Mouse (Mus musculus) cerebellum, adult 2 months (tissue): ENCODE results near the gene Dhx16. TPM values are rescaled to one million over a fixed set of nuclear protein-coding genes. Genes with fewer than 3 reads are reported as not detected.

Experiments
- DNase-seq, 2 experiments: peaks; one replicate each; pipeline ENCODE4 v3.0.0; 2021
- H3K27ac ChIP-seq: fragments of 200-500 bp; 2 replicates; pipeline ENCODE4 v1.5.1; 2012; ENCODE audit warnings: low read length, control low read depth, inconsistent platforms; ENCODE audit not compliant: insufficient read depth
- H3K27me3 ChIP-seq: fragments of 200-500 bp; 2 replicates; pipeline ENCODE4 v1.6.1; 2012; ENCODE audit warnings: inconsistent platforms, mild to moderate bottlenecking, low read length, moderate library complexity; ENCODE audit not compliant: control insufficient read depth, insufficient read depth
- H3K4me1 ChIP-seq: fragments of 200-500 bp; 2 replicates; pipeline ENCODE4 v1.6.1; 2011; ENCODE audit warnings: low read length; ENCODE audit not compliant: control insufficient read depth, insufficient read depth
- H3K4me3 ChIP-seq: fragments of 200-500 bp; replicated peaks from 2 replicates; pipeline ENCODE3; 2011; ENCODE audit warnings: mild to moderate bottlenecking, low read depth, low read length, control low read depth; ENCODE audit not compliant: insufficient read depth
- CTCF ChIP-seq: fragments of 200-500 bp; IDR thresholded peaks from 2 replicates; pipeline ENCODE4 v1.5.1; 2011; ENCODE audit warnings: low read depth, mild to moderate bottlenecking, control low read depth, low read length, moderate library complexity, borderline replicate concordance; ENCODE audit not compliant: insufficient read depth
- POLR2A ChIP-seq: fragments of 200-500 bp; IDR thresholded peaks from 2 replicates; pipeline ENCODE4 v1.6.1; 2011; ENCODE audit warnings: low read length, control low read depth, borderline replicate concordance; ENCODE audit not compliant: insufficient read depth
- WGBS: fragments of 180-500 bp; shearing (Covaris S2); methylation state at CpG from one replicate; pipeline ENCODE4 v1.1.7; 2018; 5-methylcytosine and 5-hydroxymethylcytosine counted together
- polyA plus RNA-seq: library from polyadenylated mRNA; depleted of rRNA; stranded (reverse); fragments of >200 nt; gene quantifications from 2 replicates; pipeline ENCODE4 v1.2.3, GENCODE M21; 2012

Gene Dhx16
- polyA plus RNA-seq, 1 experiment = 52.2 TPM

- Histone ChIP-seq H3K27me3 (no peaks in the 10 kb centered on the region), H3K4me1 (no peaks in the 10 kb centered on the region), H3K27ac (no peak overlapping the region), H3K4me3 (no peak overlapping the region)
- TF ChIP-seq POLR2A (no peak), CTCF (no peak)
- WGBS = 65% methylated on average over 2 of the region's 2 CpGs
- no peak for DNase-seq
Observed at GRCm38 (mm10) chr17:35907609-35908008, 28.0 kb downstream of the Dhx16 start.

GRCm38 (mm10) chr17:35909186-35909918 is 29.7 kb downstream of the Dhx16 start:
- TF ChIP-seq CTCF (no peak), POLR2A (no peak)

GRCm38 (mm10) chr17:35909919-35910369 is 30.3 kb downstream of the Dhx16 start, which contains the start of gene Atat1:
Atat1 (minus strand) TSS chr17:35910075.
- no peak for TF ChIP-seq CTCF
- peak; percentile 64; the same call in 1 of the 2 replicates for TF ChIP-seq POLR2A
- H3K27me3 ChIP-seq = no peaks in the 10 kb centered on the region
- H3K27ac ChIP-seq = peak within 1 kb of the TSS; percentile 54; the same call in 1 of the 2 replicates
- H3K4me3 ChIP-seq = peak within 1 kb of the TSS; percentile 72
- no peaks in the 10 kb centered on the region for H3K4me1 ChIP-seq
- 2% methylated on average over 25 of the region's 25 CpGs for WGBS
- peak; percentile 84 to 87 for DNase-seq

More at GRCm38 (mm10) chr17:35909186-35909918, 29.7 kb downstream of the Dhx16 start:
- H3K4me1 ChIP-seq = no peaks in the 10 kb centered on the region
- DNase-seq = no peak
- no peaks in the 10 kb centered on the region for H3K27me3 ChIP-seq
- 12% methylated on average over 20 of the region's 20 CpGs for WGBS
- 0 out of 2 replicates have a peak overlapping the region, but pooled peaks have one; percentile 10 for H3K27ac ChIP-seq
- peak overlapping the region; percentile 72 for H3K4me3 ChIP-seq

- H3K4me1 ChIP-seq = no peaks in the 10 kb centered on the region; the same call in 1 of the 2 replicates
- DNase-seq = no peak
- no peak overlapping the region for H3K27ac ChIP-seq
- no peak overlapping the region for H3K4me3 ChIP-seq
- H3K27me3 ChIP-seq = no peaks in the 10 kb centered on the region
- TF ChIP-seq POLR2A (no peak), CTCF (no peak)
- 86% methylated on average over 6 of the region's 6 CpGs for WGBS
Observed at GRCm38 (mm10) chr17:35914975-35915374, 35.4 kb downstream of the Dhx16 start.

- DNase-seq = peak in 1 of 2 experiments; percentile 32
- Histone ChIP-seq H3K4me1 (no peaks in the 10 kb centered on the region; the same call in 1 of the 2 replicates), H3K27me3 (no peaks in the 10 kb centered on the region), H3K27ac (no peak overlapping the region; the same call in 1 of the 2 replicates), H3K4me3 (peak overlapping the region; percentile 67)
- WGBS = 3% methylated on average over 28 of the region's 28 CpGs
- TF ChIP-seq POLR2A (no peak), CTCF (no peak)
Observed at GRCm38 (mm10) chr17:35915538-35916296, 36.1 kb downstream of the Dhx16 start.

GRCm38 (mm10) chr17:35916297-35917142 is 36.9 kb downstream of the Dhx16 start, which contains the start of the genes Mrps18b and Ppp1r10:
Mrps18b (minus strand) TSS chr17:35916389.
Ppp1r10 (plus strand) TSS chr17:35916434.
- Histone ChIP-seq H3K4me1 (no peaks in the 10 kb centered on the region; the same call in 1 of the 2 replicates), H3K27me3 (no peaks in the 10 kb centered on the region), H3K4me3 (peak within 1 kb of the TSS; percentile 99), H3K27ac (peak within 1 kb of the TSS; percentile 93)
- TF ChIP-seq CTCF (peak; percentile 53; the same call in 1 of the 2 replicates), POLR2A (peak; percentile 98)
- under 1% methylated on average over 83 of the region's 83 CpGs for WGBS
- peak; percentile 99 to 100 for DNase-seq

- DNase-seq = peak in 1 of 2 experiments; percentile 60
- Histone ChIP-seq H3K27ac (peak overlapping the region; percentile 93), H3K4me1 (no peaks in the 10 kb centered on the region; the same call in 1 of the 2 replicates), H3K27me3 (no peaks in the 10 kb centered on the region), H3K4me3 (peak overlapping the region; percentile 99)
- WGBS = 0% methylated on average over 8 of the region's 8 CpGs
- TF ChIP-seq POLR2A = no peak
- no peak for TF ChIP-seq CTCF
Observed at GRCm38 (mm10) chr17:35917143-35917462, 37.5 kb downstream of the Dhx16 start.
